Mouse (Mus musculus): Measurements from ENCODE around the gene Ypel4. TPM values are rescaled to one million over a fixed set of nuclear protein-coding genes. Genes with fewer than 3 reads are reported as not detected.

The Ypel4 gene
- polyA plus RNA-seq, 1 experiment from 2014 or later = 4.1 TPM

DNA sequence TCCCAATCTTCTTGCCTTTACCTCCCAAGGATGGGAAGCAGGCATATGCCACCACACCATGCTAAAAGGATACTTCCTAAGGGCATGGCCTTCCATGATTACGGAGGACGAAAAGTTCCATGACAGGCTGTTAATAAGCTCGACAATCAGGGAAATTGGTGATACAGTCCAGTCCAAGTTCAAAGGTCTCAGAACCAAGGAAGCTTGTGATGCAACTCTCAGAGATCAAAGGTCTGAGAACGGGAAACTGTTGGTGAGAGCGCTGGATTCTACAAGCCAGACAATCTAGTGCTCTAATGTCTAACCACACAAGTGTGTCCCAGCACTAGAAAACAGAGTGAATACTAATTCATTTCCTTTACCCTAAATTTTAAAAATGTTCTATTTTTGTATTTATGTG, 22.4 kb downstream of the Ypel4 start:
- no peak overlapping the region for H3K4me3 ChIP-seq (replicated peaks; ENCODE audit: low read depth, low read length)
- no peaks in the 10 kb centered on the region for H3K4me1 ChIP-seq (replicated peaks; ENCODE audit: insufficient read depth, low read length)
- no peak overlapping the region for H3K9ac ChIP-seq (ENCODE audit: low read depth, low read length)
- DNase-seq (ENCODE audit: low spot score) = no peak
- H3K36me3 ChIP-seq (ENCODE audit: insufficient read depth, low read length) = no peaks in the 10 kb centered on the region
- H3K27ac ChIP-seq = no peak overlapping the region
- no peak for TF ChIP-seq CTCF (IDR thresholded peaks at IDR 0.05; ENCODE audit: low read depth)
- H3K4me2 ChIP-seq (ENCODE audit: low read length) = no peak overlapping the region
- H3K9me3 ChIP-seq (replicated peaks; ENCODE audit: low read length) = no peaks in the 10 kb centered on the region
- H3K27me3 ChIP-seq (ENCODE audit: insufficient read depth, low read length) = no peaks in the 10 kb centered on the region
- WGBS = 67% methylated on average over 5 of the region's 5 CpGs
- ATAC-seq (replicated peaks; ENCODE audit: low FRiP score, low read depth) = no peak

DNA sequence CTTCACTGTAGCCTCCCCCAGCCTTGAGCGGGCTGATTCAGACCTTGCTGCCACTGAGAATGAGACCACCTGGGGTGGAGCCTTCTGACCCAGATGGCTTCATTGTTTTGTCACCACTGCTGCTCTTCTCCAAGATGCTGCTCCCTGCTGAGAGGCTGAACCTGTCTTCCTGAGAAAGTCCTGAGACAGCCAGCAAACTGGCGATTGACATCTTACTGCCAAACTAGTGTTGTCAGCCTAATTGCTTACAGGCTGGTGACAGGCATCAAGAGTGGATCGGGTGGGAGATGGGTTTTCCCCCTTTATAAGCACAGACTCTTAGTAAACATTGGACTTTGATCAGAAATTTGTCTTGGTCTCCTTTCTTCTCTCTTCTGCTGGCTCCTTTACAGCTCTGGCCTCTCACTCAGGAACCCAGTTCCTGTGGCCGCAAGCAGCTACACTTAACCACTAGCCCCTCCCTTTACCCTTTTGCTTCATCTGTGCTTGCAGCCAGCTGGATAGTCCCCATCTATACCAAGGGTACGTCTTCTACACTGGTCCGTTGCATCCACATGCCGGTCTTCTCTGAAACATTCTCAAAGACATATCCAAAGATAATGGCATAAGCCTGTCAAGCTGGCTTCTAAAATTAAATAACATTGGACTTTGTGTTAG, 23.3 kb downstream of the Ypel4 start:
- WGBS = 61% methylated on average over 7 of the region's 7 CpGs

GRCm38 (mm10) chr2:84758542-84759127, 24.8 kb downstream of the Ypel4 start:
- Histone ChIP-seq H3K4me1 (replicated peaks; ENCODE audit: insufficient read depth, low read length) (no peaks in the 10 kb centered on the region), H3K9ac (ENCODE audit: low read depth, low read length) (no peak overlapping the region), H3K27ac (no peak overlapping the region), H3K27me3 (ENCODE audit: insufficient read depth, low read length) (no peaks in the 10 kb centered on the region), H3K36me3 (ENCODE audit: insufficient read depth, low read length) (no peaks in the 10 kb centered on the region), H3K4me3 (replicated peaks; ENCODE audit: low read depth, low read length) (no peak overlapping the region), H3K9me3 (replicated peaks; ENCODE audit: low read length) (no peaks in the 10 kb centered on the region), H3K4me2 (ENCODE audit: low read length) (no peak overlapping the region)
- ATAC-seq (replicated peaks; ENCODE audit: low FRiP score, low read depth) (peak; percentile 54; the same call in 1 of the 2 replicates), DNase-seq (ENCODE audit: low spot score) (peak; percentile 87)
- peak; percentile 92 for TF ChIP-seq CTCF (IDR thresholded peaks at IDR 0.05; ENCODE audit: low read depth)
- WGBS = 0% methylated on average over 2 of the region's 2 CpGs

More for the DNA sequence above, 23.3 kb downstream of the Ypel4 start:
- no peaks in the 10 kb centered on the region for H3K9me3 ChIP-seq (replicated peaks; ENCODE audit: low read length)
- TF ChIP-seq CTCF (IDR thresholded peaks at IDR 0.05; ENCODE audit: low read depth) = no peak
- DNase-seq (ENCODE audit: low spot score) (no peak), ATAC-seq (replicated peaks; ENCODE audit: low FRiP score, low read depth) (no peak)
- H3K4me1 ChIP-seq (replicated peaks; ENCODE audit: insufficient read depth, low read length) = no peaks in the 10 kb centered on the region
- no peaks in the 10 kb centered on the region for H3K27me3 ChIP-seq (ENCODE audit: insufficient read depth, low read length)
- no peak overlapping the region for H3K27ac ChIP-seq
- H3K36me3 ChIP-seq (ENCODE audit: insufficient read depth, low read length) = no peaks in the 10 kb centered on the region
- H3K4me3 ChIP-seq (replicated peaks; ENCODE audit: low read depth, low read length) = no peak overlapping the region
- no peak overlapping the region for H3K4me2 ChIP-seq (ENCODE audit: low read length)
- no peak overlapping the region for H3K9ac ChIP-seq (ENCODE audit: low read depth, low read length)

DNA sequence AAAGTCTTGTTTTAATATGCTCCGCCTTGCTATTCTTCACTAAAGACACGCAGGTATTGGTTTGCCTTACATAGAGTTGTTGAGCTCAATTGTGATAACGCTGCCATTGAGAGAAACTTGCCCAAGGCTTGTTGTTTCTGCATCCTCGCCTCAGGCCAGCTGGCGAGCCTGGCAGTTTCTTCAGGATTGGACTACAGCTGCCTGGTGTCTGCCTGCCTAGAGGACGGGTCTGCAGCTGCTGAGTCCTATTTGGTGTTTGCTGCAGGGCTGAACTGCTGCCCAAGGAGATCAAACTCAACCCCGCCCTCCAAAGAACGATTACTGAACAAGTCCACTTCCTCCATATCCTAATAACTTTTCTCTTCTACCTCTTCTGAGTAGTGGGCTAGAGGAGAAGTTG, 26.9 kb downstream of the Ypel4 start:
- WGBS = 69% methylated on average over 8 of the region's 8 CpGs
- DNase-seq (ENCODE audit: low spot score) (no peak), ATAC-seq (replicated peaks; ENCODE audit: low FRiP score, low read depth) (no peak)
- TF ChIP-seq CTCF (IDR thresholded peaks at IDR 0.05; ENCODE audit: low read depth) = no peak
- no peak overlapping the region for H3K9ac ChIP-seq (ENCODE audit: low read depth, low read length)
- no peaks in the 10 kb centered on the region for H3K36me3 ChIP-seq (ENCODE audit: insufficient read depth, low read length)
- H3K27me3 ChIP-seq (ENCODE audit: insufficient read depth, low read length) = no peaks in the 10 kb centered on the region
- no peak overlapping the region for H3K27ac ChIP-seq
- no peak overlapping the region for H3K4me2 ChIP-seq (ENCODE audit: low read length)
- H3K9me3 ChIP-seq (replicated peaks; ENCODE audit: low read length) = no peaks in the 10 kb centered on the region
- no peak overlapping the region for H3K4me3 ChIP-seq (replicated peaks; ENCODE audit: low read depth, low read length)
- H3K4me1 ChIP-seq (replicated peaks; ENCODE audit: insufficient read depth, low read length) = no peaks in the 10 kb centered on the region

GRCm38 (mm10) chr2:84761309-84761708, 27.5 kb downstream of the Ypel4 start:
- no peaks in the 10 kb centered on the region for H3K27me3 ChIP-seq (ENCODE audit: insufficient read depth, low read length)
- no peaks in the 10 kb centered on the region for H3K36me3 ChIP-seq (ENCODE audit: insufficient read depth, low read length)
- H3K4me3 ChIP-seq (replicated peaks; ENCODE audit: low read depth, low read length) = no peak overlapping the region
- H3K4me2 ChIP-seq (ENCODE audit: low read length) = no peak overlapping the region
- no peak overlapping the region for H3K27ac ChIP-seq
- H3K9ac ChIP-seq (ENCODE audit: low read depth, low read length) = no peak overlapping the region
- DNase-seq (ENCODE audit: low spot score) (no peak), ATAC-seq (replicated peaks; ENCODE audit: low FRiP score, low read depth) (no peak)
- no peaks in the 10 kb centered on the region for H3K4me1 ChIP-seq (replicated peaks; ENCODE audit: insufficient read depth, low read length)
- TF ChIP-seq CTCF (IDR thresholded peaks at IDR 0.05; ENCODE audit: low read depth) = no peak
- no peaks in the 10 kb centered on the region for H3K9me3 ChIP-seq (replicated peaks; ENCODE audit: low read length)
- 82% methylated on average over 3 of the region's 3 CpGs for WGBS

- Histone ChIP-seq H3K4me2 (ENCODE audit: low read length) (no peak overlapping the region), H3K4me1 (replicated peaks; ENCODE audit: insufficient read depth, low read length) (no peaks in the 10 kb centered on the region), H3K9me3 (replicated peaks; ENCODE audit: low read length) (no peaks in the 10 kb centered on the region), H3K27me3 (ENCODE audit: insufficient read depth, low read length) (no peaks in the 10 kb centered on the region), H3K4me3 (replicated peaks; ENCODE audit: low read depth, low read length) (no peak overlapping the region), H3K9ac (ENCODE audit: low read depth, low read length) (no peak overlapping the region), H3K27ac (no peak overlapping the region), H3K36me3 (ENCODE audit: insufficient read depth, low read length) (no peaks in the 10 kb centered on the region)
- no peak for TF ChIP-seq CTCF (IDR thresholded peaks at IDR 0.05; ENCODE audit: low read depth)
- DNase-seq (ENCODE audit: low spot score) (no peak), ATAC-seq (replicated peaks; ENCODE audit: low FRiP score, low read depth) (no peak)
- 68% methylated on average over 1 of the region's 1 CpGs for WGBS
Measured at GRCm38 (mm10) chr2:84761840-84762239, 28.0 kb downstream of the Ypel4 start.

Data from kidney, postnatal 0 days (tissue).